Mouse (Mus musculus) gastrocnemius, postnatal 36 days (tissue): ENCODE data around the gene Lsm7. TPM values are rescaled to one million over a fixed set of nuclear protein-coding genes. Genes with fewer than 3 reads are reported as not detected.
A peak's percentile ranks its signal among the peaks of the same experiment; 100 is the strongest.

ENCODE experiments used
- DNase-seq, 2 experiments: peaks; one replicate each; pipeline ENCODE4 v3.0.0; 2022
- intact Hi-C: fragments of 180-260 bp; cut with DNase I; formaldehyde crosslinking; loops from one replicate; pipeline ENCODE4 v1.15.1; 2025
- total RNA-seq, 2 experiments: library from RNA; stranded (reverse); gene quantifications; 2 replicates each; pipeline ENCODE4 v1.2.3; 2021

Gene Lsm7
- total RNA-seq, 2 experiments from 2014 or later: 13.7 to 18.8 TPM

GRCm38 (mm10) chr10:80880131-80880641, 25.2 kb upstream of the Lsm7 start:
- intact Hi-C loops: no loop called here
- peak in 1 of 2 experiments; percentile 45 for DNase-seq

- DNase-seq: no peak
- intact Hi-C loops: loop anchor here (2.0 kb wide), 1 partner anchor 54 kb away; no protein-coding TSS in a partner anchor
Measured at GRCm38 (mm10) chr10:80876594-80876993, 21.6 kb upstream of the Lsm7 start.

DNA sequence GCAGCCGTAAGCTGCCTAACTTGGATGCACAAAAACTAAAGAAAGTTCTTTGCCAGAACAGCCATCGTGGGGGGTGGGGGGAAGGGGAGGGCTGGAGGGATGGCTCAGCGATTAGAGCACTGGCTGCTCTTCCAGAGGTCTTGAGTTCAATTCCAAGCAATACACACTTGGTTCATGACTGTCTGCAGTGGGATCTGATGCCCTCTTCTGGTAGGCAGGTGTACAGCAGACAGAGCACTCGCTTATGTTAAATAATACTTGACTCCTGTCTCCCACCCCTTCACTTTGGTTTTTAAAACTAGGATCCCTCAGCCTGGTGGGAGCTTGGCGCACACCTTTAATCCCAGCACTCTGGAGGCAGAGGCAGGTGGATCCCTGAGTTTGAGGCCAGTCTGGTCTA, 21.0 kb upstream of the Lsm7 start:
- intact Hi-C loops: loop anchor here (2.0 kb wide), 1 partner anchor 53 kb away; no protein-coding TSS in a partner anchor
- DNase-seq: peak in 1 of 2 experiments; percentile 37

DNA sequence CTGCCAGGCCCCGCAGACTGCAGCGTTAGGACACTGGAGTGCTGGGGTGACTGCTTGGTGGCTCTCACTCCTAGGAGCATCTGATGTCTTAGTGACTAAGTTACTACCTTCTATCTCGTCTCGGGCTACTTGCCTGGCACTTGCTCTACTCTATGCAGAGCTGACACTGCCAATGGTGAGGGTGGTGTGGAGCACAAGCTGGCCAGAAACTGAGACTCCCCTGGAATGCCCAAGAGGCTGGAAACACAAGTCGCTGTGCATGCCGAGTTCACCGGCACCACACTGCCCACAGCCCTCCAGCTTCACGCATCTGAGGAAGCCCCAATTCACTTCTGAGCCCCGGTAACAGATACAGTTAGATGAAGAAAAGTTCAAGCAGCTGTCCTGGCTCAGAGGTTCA, 19.0 kb upstream of the Lsm7 start:
- no peak for DNase-seq
- intact Hi-C loops: no loop called here

GRCm38 (mm10) chr10:80871581-80871980, 16.6 kb upstream of the Lsm7 start, which contains the start of gene Tmprss9:
Gene Tmprss9, plus strand, starts transcription at chr10:80871848.
- no peak for DNase-seq
- intact Hi-C loops: no loop called here

DNA sequence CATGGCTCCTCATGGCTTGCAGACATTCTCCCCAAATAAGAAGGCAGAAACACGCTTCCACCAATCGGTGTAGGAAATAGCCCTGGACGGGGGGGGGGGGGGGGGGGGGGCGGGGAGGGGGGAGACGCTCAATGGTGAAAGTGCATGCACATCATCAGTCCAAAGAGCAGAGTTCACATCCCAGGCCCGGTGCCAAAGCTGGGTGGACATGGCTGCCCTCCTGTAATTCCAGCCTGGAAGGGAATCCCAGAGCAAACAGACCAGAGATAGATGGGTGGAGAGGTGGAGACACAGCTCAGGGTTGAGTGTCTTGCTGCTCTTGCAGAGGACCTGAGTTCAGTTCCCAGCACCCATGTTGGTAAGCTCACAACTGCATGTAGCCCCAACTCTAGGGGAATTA, 16.0 kb upstream of the Lsm7 start:
- no peak for DNase-seq
- intact Hi-C loops: no loop called here

DNA sequence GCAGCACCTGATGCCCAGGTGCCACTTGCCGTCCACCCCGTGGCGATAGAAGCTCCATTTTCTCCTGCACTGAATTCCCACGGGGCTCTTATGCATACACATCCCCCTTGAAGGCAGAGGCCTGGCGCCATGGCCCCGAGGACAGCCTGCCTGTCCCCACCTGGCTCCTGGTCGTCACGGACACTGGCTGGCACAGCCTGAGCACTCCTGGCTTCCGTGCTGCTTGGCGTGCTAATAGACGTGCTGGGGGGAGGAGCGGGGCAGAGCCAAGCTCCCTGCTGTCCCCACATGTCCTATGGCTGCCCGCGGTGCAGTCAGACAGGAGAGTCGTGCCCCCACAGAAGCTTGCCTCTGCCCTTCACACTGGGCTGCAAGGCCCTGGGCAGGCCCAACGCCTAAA, 9.4 kb upstream of the Lsm7 start:
- intact Hi-C loops: no loop called here
- peak; percentile 50 to 57 for DNase-seq

DNA sequence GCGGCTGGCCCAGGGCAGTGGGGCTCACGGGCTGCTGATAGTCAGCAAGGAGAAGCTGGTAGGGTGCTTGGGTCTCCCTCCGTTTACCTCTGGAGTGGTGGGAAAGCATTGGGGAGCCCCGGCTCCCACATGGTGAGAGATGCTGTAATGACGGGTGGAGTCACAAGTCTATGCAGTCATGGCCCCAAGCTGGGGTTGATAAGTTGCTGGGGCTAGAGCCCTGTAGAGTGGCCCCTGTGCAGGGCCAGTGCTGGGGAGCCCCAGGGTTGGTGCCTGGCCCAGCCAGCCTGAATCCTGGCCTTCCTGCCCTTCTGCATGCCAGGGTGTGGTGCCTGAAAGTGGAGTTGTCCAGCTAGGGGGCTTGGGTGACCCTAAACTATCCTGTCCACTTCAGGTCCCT, 7.3 kb upstream of the Lsm7 start:
- intact Hi-C loops: no loop called here

GRCm38 (mm10) chr10:80858350-80858935, 3.4 kb upstream of the Lsm7 start:
- no peak for DNase-seq
- intact Hi-C loops: no loop called here

More for the DNA sequence above, 7.3 kb upstream of the Lsm7 start:
- DNase-seq: no peak

- intact Hi-C loops: no loop called here
- DNase-seq: no peak
Measured at GRCm38 (mm10) chr10:80857848-80858247, 2.8 kb upstream of the Lsm7 start.

DNA sequence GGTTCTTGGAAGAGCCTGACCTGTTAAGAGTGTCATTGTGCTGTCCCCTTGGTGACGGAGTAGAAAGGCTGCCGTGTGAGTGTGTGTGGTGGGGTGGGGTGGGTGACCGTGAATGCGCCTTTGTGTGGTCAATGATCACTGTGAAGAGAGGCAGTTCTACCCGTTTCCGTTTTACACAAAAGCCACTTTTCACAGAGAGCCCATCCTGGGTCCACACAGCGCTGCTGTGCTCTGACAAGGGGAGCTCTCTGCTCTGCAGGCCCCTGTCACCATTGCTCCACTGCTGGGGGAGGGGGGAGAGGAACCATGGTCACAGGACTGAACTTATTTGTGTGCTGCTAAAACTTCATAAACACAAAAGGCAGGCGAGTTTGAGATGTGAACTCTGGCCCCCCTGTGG, 2.4 kb upstream of the Lsm7 start:
- DNase-seq: no peak
- intact Hi-C loops: no loop called here

GRCm38 (mm10) chr10:80856908-80857307, 1.9 kb upstream of the Lsm7 start:
- intact Hi-C loops: no loop called here
- DNase-seq: no peak

GRCm38 (mm10) chr10:80856267-80856666, 1.3 kb upstream of the Lsm7 start:
- intact Hi-C loops: no loop called here

DNA sequence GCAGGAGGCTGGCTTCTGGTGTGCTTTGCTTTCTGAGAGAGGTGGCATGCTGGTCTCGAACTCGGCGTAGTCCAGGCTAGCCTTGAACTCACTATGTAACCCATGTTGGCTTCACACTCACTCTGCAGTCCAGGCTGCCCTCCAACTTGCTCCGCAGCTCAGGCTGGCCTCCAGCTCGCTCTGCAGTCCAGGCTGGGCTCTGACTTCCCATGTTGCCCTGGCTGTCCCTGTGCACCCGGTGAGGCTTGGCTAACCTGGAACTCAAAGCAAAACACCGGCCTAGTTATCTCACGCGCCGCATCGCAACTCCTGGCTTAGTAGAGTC, 702 bp upstream of the Lsm7 start:
- no peak for DNase-seq
- intact Hi-C loops: no loop called here

More at GRCm38 (mm10) chr10:80856267-80856666, 1.3 kb upstream of the Lsm7 start:
- DNase-seq: no peak

DNA sequence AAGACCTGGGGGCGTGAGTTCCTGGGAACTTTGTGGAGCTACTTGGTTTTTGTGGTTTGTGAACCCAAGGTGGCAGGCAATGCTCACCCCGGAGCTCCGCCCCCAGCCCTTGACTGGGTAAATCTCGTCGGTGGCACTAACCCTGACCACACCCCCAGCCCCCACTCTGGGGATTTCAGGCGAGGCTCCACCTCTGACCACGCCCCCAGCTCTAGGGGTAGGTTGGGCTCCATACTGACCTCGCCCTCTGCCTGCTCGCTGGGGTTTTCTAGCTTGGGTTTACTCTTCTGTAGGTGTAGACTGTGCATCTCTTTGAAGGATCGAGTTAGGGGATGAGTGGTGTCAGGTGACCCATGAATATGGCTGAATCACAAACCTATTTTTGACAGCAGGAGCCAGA, 6.4 kb downstream of the Lsm7 start:
- DNase-seq: peak in 1 of 2 experiments; percentile 48
- intact Hi-C loops: no loop called here

GRCm38 (mm10) chr10:80845732-80846131, 9.3 kb downstream of the Lsm7 start:
- DNase-seq: no peak
- intact Hi-C loops: no loop called here

GRCm38 (mm10) chr10:80845055-80845693, 9.8 kb downstream of the Lsm7 start:
- intact Hi-C loops: no loop called here
- DNase-seq: no peak

DNA sequence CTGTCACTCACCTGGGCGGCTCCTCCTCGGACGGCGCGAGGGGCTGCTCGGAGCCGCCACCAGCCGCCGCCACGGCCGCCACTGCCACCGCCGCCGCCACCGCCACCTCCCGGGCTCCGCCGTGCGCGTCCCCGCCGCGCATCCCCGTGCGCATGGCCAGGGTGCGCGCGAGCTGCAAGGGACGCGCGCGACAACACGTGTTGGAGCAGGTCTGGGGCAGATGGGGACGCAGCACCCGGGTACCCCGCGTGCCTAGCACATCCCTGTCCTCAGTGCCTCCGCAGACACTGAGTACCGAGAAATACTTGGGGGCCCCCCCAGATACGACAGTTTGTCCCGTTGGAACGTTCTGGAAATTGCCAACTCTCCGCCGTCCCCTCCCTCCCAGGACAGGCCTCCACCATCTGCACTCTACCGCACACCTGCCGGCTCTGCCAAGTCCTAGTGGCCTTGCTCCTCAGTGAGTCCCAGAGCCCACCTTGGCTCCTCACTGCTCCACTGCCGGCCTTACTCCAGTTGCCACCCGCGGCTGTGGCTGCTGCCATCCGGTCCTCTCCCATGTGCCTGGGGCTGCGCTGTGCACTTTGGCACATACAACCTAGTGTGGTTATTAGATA, 11.0 kb downstream of the Lsm7 start, which contains the start of gene Lingo3:
Gene Lingo3, minus strand, starts transcription at position 109 of the 617 bp plus-strand sequence.
- intact Hi-C loops: no loop called here
- no peak for DNase-seq

GRCm38 (mm10) chr10:80843087-80843930, 11.7 kb downstream of the Lsm7 start:
- no peak for DNase-seq
- intact Hi-C loops: no loop called here

GRCm38 (mm10) chr10:80842334-80842733, 12.7 kb downstream of the Lsm7 start:
- no peak for DNase-seq
- intact Hi-C loops: no loop called here

DNA sequence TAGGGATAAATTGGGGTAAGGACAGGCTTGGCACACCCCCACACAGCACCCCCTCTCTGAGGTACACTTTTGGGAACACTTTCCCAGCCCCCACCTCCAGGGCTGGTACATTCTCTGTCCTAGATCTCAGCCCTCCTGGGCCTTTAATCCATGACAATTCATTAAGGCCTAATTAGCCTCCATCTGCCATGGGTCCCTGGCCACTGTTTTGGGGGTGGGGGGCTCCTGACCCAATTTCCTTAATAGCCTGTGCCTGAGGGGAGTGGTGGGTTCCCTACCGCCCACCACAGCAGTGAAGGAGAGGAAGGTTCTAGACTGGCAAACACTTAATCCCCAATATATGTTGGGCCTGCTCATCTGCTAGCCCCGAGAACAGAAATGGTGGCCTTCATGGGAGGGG, 13.3 kb downstream of the Lsm7 start:
- intact Hi-C loops: no loop called here
- DNase-seq: no peak
